In genomic region chr2:35735001-35735400, GRCm38 (mm10) we compare ENCODE assay signal across 11 mouse cellular contexts.
DNase-seq lines count a peak whose midpoint lies in the region; ATAC-seq and TF ChIP-seq lines count a peak whose summit lies in the region.
"Had no signal": no experiment of that assay in that cellular context is flagged by ENCODE, and none has a peak within 500 bp of the region (broad histone marks: within the 10 kb centered on the region; RNA-seq: fewer than 3 reads in every experiment).

No protein-coding gene starts in this region.

- TF ChIP-seq EP300 in liver, embryonic 14.5 days (IDR thresholded peaks at IDR 0.05; ENCODE audit: low read depth): no peak

- no peaks in the 10 kb centered on the region for H3K9me3 ChIP-seq in liver, embryonic 14.5 days (ENCODE audit: control insufficient read depth, low read length)
- H3K9me3 ChIP-seq: embryonic facial prominence, embryonic 12.5 days; limb, embryonic 15.5 days had no signal

- H3K4me3 ChIP-seq in liver, embryonic 14.5 days (ENCODE audit: insufficient read depth in 1 of 2, low read depth in 2 of 2, low read length in 2 of 2): no peak overlapping the region
- H3K4me3 ChIP-seq: embryonic facial prominence, embryonic 12.5 days; limb, embryonic 15.5 days had no signal

- no peak overlapping the region for H3K27ac ChIP-seq in liver, embryonic 14.5 days
- H3K27ac ChIP-seq: embryonic facial prominence, embryonic 12.5 days; limb, embryonic 15.5 days had no signal

- peak; percentile 55 for TF ChIP-seq CTCF in liver, embryonic 14.5 days (IDR thresholded peaks at IDR 0.05; ENCODE audit: low read depth)
- TF ChIP-seq CTCF in brain, embryonic 14.5 days (IDR thresholded peaks at IDR 0.05; ENCODE audit: borderline replicate concordance, extremely low read depth, insufficient read depth, insufficient read length): peak; percentile 52; the same call in 1 of the 2 replicates

- intact Hi-C loops in gastrocnemius, postnatal 14 days (cut with DNase I; ENCODE audit: low total_unique reads): no loop called here

- H3K4me1 ChIP-seq in liver, embryonic 14.5 days (replicated peaks; ENCODE audit: control insufficient read depth in 2 of 2, insufficient read depth in 2 of 2, low read length in 1 of 2): no peaks in the 10 kb centered on the region; a peak in 1 of 4 replicates

- no peak overlapping the region for H3K4me2 ChIP-seq in liver, embryonic 14.5 days (ENCODE audit: low read depth)
- H3K4me2 ChIP-seq: embryonic facial prominence, embryonic 12.5 days; limb, embryonic 15.5 days had no signal

- no peak for ATAC-seq in liver, embryonic 14.5 days (ENCODE audit: insufficient read depth)

- no peak overlapping the region for H3K9ac ChIP-seq in liver, embryonic 14.5 days (replicated peaks)
- H3K9ac ChIP-seq: embryonic facial prominence, embryonic 12.5 days; limb, embryonic 15.5 days had no signal

- peak; percentile 57 to 60 for DNase-seq in cerebellum, postnatal 10 days
- no peak for DNase-seq in cerebellum, adult 11-12 months
- DNase-seq in liver, embryonic 14.5 days (ENCODE audit: low read depth in 3 of 3, low spot score in 3 of 3): no peak
- no peak for DNase-seq in liver
- DNase-seq in A20 (ENCODE audit: low read depth, low spot score): peak; percentile 34
- DNase-seq in brain, embryonic 14.5 days (ENCODE audit: low read depth): no peak
- no peak for DNase-seq in yolk sac, embryonic 10.5 days (ENCODE audit: low spot score)
- no peak for DNase-seq in gastrocnemius, postnatal 14 days
- DNase-seq: kidney, adult 9 months had no signal

- 81% methylated on average over 2 of the region's 2 CpGs for WGBS in liver, embryonic 14.5 days (ENCODE audit: insufficient replicate concordance)

- TF ChIP-seq POLR2A in brain, embryonic 14.5 days (IDR thresholded peaks at IDR 0.05; ENCODE audit: borderline replicate concordance, extremely low read depth, insufficient read depth, insufficient read length, poor library complexity, severe bottlenecking): no peak

- no peaks in the 10 kb centered on the region for H3K36me3 ChIP-seq in liver, embryonic 14.5 days (replicated peaks; ENCODE audit: control insufficient read depth, insufficient read depth, low read depth)

- H3K27me3 ChIP-seq in liver, embryonic 14.5 days (ENCODE audit: control insufficient read depth, insufficient read depth, low read length): no peaks in the 10 kb centered on the region
- H3K27me3 ChIP-seq: embryonic facial prominence, embryonic 12.5 days; limb, embryonic 15.5 days had no signal

Comparison
In these comparisons a context has a peak if more than half of its experiments do, and no peak if none do; other contexts are left out.
1. DNase-seq: peak in cerebellum, postnatal 10 days (2 of 2) and A20 (single experiment); none in cerebellum, adult 11-12 months (single experiment), liver, embryonic 14.5 days (0 of 3), liver (single experiment), brain, embryonic 14.5 days (single experiment), yolk sac, embryonic 10.5 days (single experiment) and gastrocnemius, postnatal 14 days (single experiment).